Mouse (Mus musculus): ENCODE results near the gene Hdac7. TPM values are rescaled to one million over a fixed set of nuclear protein-coding genes. Genes with fewer than 3 reads are reported as not detected.

Hdac7 gene
- total and polyA plus RNA-seq, 2 experiments from 2014 or later, result 21.6 to 29.4 TPM

DNA sequence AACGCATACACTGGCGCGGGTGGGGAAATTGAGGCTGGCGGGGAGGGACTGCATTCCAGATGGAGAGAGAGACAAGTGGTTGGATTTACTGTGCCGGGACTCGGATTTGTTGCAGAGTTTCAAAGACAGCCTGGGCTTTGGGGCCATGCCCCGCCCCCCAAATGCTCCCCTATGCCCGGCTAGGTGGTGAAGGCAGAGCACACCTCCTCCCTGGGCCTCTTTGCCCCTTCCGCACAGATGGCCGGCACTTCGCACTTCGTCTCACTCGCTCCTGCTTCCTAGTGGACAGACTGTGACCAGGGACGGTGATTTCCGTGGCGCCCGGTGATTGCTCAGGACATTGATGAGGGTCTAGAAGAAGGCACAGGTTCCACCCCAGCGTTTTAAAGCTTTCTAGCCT lies 76.1 kb downstream of the Hdac7 start:
- H3K27ac ChIP-seq (ENCODE audit: low read depth, low read length), result peak overlapping the region; percentile 67; the same call in 1 of the 2 replicates
- ATAC-seq, result peak; percentile 23
- peak overlapping the region; percentile 96 for H3K4me2 ChIP-seq (ENCODE audit: low read depth)
- TF ChIP-seq CTCF (IDR thresholded peaks at IDR 0.05; ENCODE audit: low read depth), result peak; percentile 28
- WGBS, result 1% methylated on average over 18 of the region's 18 CpGs
- no peaks in the 10 kb centered on the region for H3K36me3 ChIP-seq (ENCODE audit: insufficient read depth)
- DNase-seq, result no peak
- no peaks in the 10 kb centered on the region for H3K27me3 ChIP-seq (ENCODE audit: insufficient read depth, low read length)
- no peaks in the 10 kb centered on the region for H3K9me3 ChIP-seq (ENCODE audit: low read length)
- H3K9ac ChIP-seq, result peak overlapping the region; percentile 60
- H3K4me3 ChIP-seq (ENCODE audit: low read depth, low read length), result peak overlapping the region; percentile 55
- H3K4me1 ChIP-seq (ENCODE audit: insufficient read depth), result peaks cover 13% of the 10 kb centered on the region; the same call in 1 of the 2 replicates

DNA sequence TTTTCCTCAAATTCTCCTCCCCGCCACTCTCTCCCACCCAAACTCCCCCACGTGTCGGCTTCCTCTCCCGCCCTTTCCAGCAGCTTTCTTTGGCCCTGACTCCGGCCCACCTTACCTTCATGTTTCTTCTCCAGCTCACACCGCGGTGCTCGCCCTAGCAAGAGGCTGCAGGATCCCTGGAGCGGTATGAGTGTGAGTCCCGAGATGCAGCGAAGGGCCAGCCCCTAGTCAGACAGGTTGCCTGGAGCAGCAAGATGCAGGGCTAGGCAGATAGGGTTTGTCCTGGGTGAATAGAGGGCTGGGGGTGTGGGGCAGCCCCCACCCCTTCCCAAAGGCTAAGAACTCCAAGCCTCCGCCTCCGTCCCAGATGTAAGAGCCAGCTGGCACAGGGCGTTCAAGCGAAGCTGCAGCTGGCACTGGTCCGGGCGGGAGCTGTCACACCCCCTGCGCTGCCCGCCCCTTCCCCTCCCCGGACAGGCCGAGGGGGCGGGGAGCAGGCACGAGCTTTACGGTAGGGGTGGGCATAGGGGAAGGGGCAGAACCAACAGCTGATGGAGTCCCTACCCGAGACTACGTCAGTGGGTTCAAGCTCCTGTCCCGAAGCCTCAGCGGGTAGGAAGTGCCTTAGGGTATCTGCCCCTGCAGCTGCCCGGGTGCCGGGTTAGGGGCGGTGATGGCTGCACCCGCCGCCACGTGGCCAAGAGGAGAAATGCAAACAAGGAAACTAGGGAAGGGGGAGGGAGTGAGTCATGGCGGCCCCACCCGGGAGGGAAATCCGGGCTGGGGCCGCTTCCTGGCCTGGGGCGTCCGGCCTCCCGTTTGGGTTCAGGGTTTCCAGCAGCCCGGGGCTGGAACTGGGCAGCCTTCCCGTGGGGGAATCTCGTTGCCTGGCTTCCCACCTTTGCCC lies 76.8 kb downstream of the Hdac7 start, which contains the start of gene Rapgef3:
Rapgef3 (minus strand) TSS at position 693 of the 907 bp plus-strand sequence.
- ATAC-seq, result peak; percentile 80

DNA sequence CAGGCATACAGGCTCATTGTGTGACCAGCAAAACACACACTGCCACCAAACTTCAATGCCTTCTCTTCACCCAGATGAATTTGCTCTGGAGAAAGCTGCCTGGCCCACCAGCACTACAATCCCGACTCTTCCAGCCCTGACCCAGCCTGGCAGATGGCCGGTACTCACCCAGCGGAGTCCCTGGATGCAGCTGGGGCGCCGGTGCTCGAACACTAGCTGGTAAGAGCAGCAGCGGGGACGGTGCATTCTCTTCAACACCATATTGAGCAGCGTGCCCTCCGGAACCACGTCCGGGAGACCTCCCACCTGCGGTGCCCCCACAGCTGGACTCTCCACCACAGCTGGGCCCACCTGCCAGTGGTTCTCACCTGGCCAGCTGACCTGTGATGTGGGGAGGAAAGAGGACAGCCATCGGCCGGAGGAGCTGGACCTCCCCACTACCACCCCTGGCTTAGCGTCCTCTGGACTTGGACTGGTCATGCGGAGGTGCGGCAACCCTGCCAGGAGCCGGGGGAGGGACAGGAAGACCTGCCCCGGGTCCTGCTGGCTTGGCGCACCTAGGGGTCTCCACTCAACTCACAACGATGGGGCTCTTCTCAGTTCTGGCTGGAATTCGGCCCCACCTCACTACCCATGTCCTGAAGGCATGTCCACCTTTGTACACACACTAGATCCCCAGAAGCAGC lies 77.6 kb downstream of the Hdac7 start:
- H3K4me2 ChIP-seq (ENCODE audit: low read depth), result peak overlapping the region; percentile 96
- H3K4me1 ChIP-seq (ENCODE audit: insufficient read depth), result peaks cover 13% of the 10 kb centered on the region; the same call in 1 of the 2 replicates
- no peaks in the 10 kb centered on the region for H3K27me3 ChIP-seq (ENCODE audit: insufficient read depth, low read length)
- no peaks in the 10 kb centered on the region for H3K36me3 ChIP-seq (ENCODE audit: insufficient read depth)
- H3K4me3 ChIP-seq (ENCODE audit: low read depth, low read length), result peak overlapping the region; percentile 55
- no peak for TF ChIP-seq CTCF (IDR thresholded peaks at IDR 0.05; ENCODE audit: low read depth)
- H3K9me3 ChIP-seq (ENCODE audit: low read length), result no peaks in the 10 kb centered on the region
- WGBS, result 7% methylated on average over 23 of the region's 23 CpGs
- peak overlapping the region; percentile 75 for H3K27ac ChIP-seq (ENCODE audit: low read depth, low read length)
- H3K9ac ChIP-seq, result peak overlapping the region; percentile 60
- ATAC-seq, result no peak
- DNase-seq, result no peak

More for the DNA sequence above, 76.8 kb downstream of the Hdac7 start, which contains the start of gene Rapgef3:
- no peaks in the 10 kb centered on the region for H3K27me3 ChIP-seq (ENCODE audit: insufficient read depth, low read length)
- WGBS, result 2% methylated on average over 42 of the region's 44 CpGs
- peak; percentile 76 for DNase-seq
- TF ChIP-seq CTCF (IDR thresholded peaks at IDR 0.05; ENCODE audit: low read depth), result peak; percentile 74
- no peaks in the 10 kb centered on the region for H3K9me3 ChIP-seq (ENCODE audit: low read length)
- H3K9ac ChIP-seq, result peak within 1 kb of the TSS; percentile 60
- peaks cover 13% of the 10 kb centered on the region; the same call in 1 of the 2 replicates for H3K4me1 ChIP-seq (ENCODE audit: insufficient read depth)
- peak within 1 kb of the TSS; percentile 96 for H3K4me2 ChIP-seq (ENCODE audit: low read depth)
- no peaks in the 10 kb centered on the region for H3K36me3 ChIP-seq (ENCODE audit: insufficient read depth)
- H3K27ac ChIP-seq (ENCODE audit: low read depth, low read length), result peak within 1 kb of the TSS; percentile 75
- peak within 1 kb of the TSS; percentile 55 for H3K4me3 ChIP-seq (ENCODE audit: low read depth, low read length)

DNA sequence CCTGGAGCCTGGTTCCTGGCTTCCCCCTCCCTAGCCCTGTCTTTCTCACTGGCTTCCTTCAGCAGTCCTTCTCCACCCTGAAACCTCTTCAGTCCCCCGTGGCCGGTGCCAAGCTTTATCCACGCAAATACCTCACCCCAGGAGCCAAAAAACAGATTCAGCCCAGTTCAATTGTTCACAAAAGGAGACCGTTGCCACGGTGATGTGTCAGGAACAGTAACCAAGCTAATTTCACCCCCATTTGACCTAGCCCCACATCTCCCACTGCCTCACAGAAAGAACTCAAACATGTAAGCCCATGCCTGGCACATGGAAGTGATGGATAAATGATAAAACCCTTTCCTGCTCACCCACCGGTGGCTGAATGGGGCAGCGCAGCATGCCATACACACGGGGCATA lies 78.1 kb downstream of the Hdac7 start:
- peak overlapping the region; percentile 60; the same call in 1 of the 2 replicates for H3K9ac ChIP-seq
- peak; percentile 63 for DNase-seq
- 5% methylated on average over 8 of the region's 8 CpGs for WGBS
- H3K4me2 ChIP-seq (ENCODE audit: low read depth), result peak overlapping the region; percentile 96
- H3K27me3 ChIP-seq (ENCODE audit: insufficient read depth, low read length), result no peaks in the 10 kb centered on the region
- H3K36me3 ChIP-seq (ENCODE audit: insufficient read depth), result no peaks in the 10 kb centered on the region
- peak; percentile 15 for ATAC-seq
- H3K9me3 ChIP-seq (ENCODE audit: low read length), result no peaks in the 10 kb centered on the region
- H3K4me1 ChIP-seq (ENCODE audit: insufficient read depth), result peaks cover 13% of the 10 kb centered on the region; the same call in 1 of the 2 replicates
- peak overlapping the region; percentile 75 for H3K27ac ChIP-seq (ENCODE audit: low read depth, low read length)
- TF ChIP-seq CTCF (IDR thresholded peaks at IDR 0.05; ENCODE audit: low read depth), result no peak
- H3K4me3 ChIP-seq (ENCODE audit: low read depth, low read length), result peak overlapping the region; percentile 55

DNA sequence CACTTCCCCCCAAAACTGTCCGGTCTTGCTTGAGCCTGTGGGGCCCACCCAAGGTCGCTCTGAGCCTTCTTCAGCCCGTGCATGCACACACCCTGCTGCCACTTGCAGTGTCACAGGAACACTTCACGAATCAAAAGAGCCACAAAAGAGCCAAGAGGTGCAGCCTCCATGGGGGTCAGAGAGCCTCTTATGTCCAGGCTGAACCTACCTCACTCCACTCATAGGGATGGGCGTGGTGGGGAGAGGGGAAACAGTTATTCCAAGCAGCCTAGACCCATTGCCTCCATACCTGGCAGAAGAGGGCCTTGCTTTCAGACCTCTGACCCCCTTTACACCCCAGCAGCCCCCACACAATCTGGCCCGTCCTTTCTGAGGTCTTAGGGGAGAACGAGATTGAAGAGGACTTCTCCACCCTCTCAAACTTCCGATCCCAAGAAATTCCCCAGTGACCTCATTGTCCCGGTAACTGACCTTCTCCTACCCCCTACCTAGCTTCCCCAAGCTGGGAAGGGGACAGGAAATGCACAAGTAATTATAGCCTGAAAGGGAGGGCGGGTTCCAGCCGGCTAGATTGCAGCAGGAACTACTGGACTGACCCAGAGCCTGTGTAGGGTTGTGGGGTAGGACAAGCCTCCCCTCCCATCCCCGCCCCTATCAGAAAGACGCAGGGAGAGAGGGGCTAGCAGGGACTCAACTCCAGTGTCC lies 79.1 kb downstream of the Hdac7 start:
- 46% methylated on average over 12 of the region's 13 CpGs for WGBS
- peaks cover 13% of the 10 kb centered on the region; the same call in 1 of the 2 replicates for H3K4me1 ChIP-seq (ENCODE audit: insufficient read depth)
- ATAC-seq, result no peak
- peak overlapping the region; percentile 96 for H3K4me2 ChIP-seq (ENCODE audit: low read depth)
- H3K27ac ChIP-seq (ENCODE audit: low read depth, low read length), result no peak overlapping the region
- DNase-seq, result no peak
- 0 out of 2 replicates have a peak overlapping the region, but pooled peaks have one; percentile 4 for H3K4me3 ChIP-seq (ENCODE audit: low read depth, low read length)
- H3K9ac ChIP-seq, result no peak overlapping the region
- H3K27me3 ChIP-seq (ENCODE audit: insufficient read depth, low read length), result no peaks in the 10 kb centered on the region
- no peaks in the 10 kb centered on the region for H3K9me3 ChIP-seq (ENCODE audit: low read length)
- no peak for TF ChIP-seq CTCF (IDR thresholded peaks at IDR 0.05; ENCODE audit: low read depth)
- H3K36me3 ChIP-seq (ENCODE audit: insufficient read depth), result no peaks in the 10 kb centered on the region

DNA sequence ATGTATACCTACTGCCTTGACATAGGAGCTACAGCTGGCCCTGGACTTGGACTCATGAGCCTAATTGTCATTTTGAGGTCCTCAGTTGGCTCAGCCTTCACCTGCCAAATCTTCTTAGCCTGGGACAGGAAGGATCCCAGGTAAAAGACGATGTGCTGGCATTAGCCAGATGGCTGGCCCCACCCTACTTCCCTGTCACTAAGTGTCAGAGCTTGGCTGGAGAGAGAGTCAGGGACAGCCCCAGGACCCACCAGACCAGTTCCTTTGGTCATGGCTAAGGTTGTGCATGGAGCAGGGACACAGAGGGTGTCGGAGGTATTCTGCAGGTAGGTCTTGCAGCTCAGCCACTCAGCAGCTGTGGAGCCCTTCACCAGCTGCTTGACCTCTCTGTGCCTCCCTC lies 79.8 kb downstream of the Hdac7 start:
- Histone ChIP-seq H3K27ac (ENCODE audit: low read depth, low read length) (no peak overlapping the region), H3K36me3 (ENCODE audit: insufficient read depth) (peaks cover 4% of the 10 kb centered on the region; the same call in 1 of the 2 replicates), H3K27me3 (ENCODE audit: insufficient read depth, low read length) (no peaks in the 10 kb centered on the region), H3K4me1 (ENCODE audit: insufficient read depth) (peaks cover 13% of the 10 kb centered on the region; the same call in 1 of the 2 replicates), H3K4me2 (ENCODE audit: low read depth) (no peak overlapping the region), H3K9me3 (ENCODE audit: low read length) (no peaks in the 10 kb centered on the region), H3K9ac (no peak overlapping the region), H3K4me3 (ENCODE audit: low read depth, low read length) (no peak overlapping the region)
- DNase-seq (no peak), ATAC-seq (no peak)
- TF ChIP-seq CTCF (IDR thresholded peaks at IDR 0.05; ENCODE audit: low read depth), result no peak
- 78% methylated on average over 2 of the region's 2 CpGs for WGBS
